Mouse (Mus musculus) gastrocnemius, adult 18-20 months (tissue): ENCODE results near the gene Shoc2. TPM values are rescaled to one million over a fixed set of nuclear protein-coding genes. Genes with fewer than 3 reads are reported as not detected.

ENCODE experiments used
- DNase-seq: peaks from one replicate; pipeline ENCODE4 v3.0.0; 2021; ENCODE audit warnings: low spot score
- total RNA-seq, 2 experiments: library from RNA; stranded (reverse); gene quantifications; 2 replicates each; pipeline ENCODE4 v1.2.3; 2021

Shoc2 gene
- total RNA-seq, 2 experiments from 2014 or later: 21.9 to 26.0 TPM

DNA sequence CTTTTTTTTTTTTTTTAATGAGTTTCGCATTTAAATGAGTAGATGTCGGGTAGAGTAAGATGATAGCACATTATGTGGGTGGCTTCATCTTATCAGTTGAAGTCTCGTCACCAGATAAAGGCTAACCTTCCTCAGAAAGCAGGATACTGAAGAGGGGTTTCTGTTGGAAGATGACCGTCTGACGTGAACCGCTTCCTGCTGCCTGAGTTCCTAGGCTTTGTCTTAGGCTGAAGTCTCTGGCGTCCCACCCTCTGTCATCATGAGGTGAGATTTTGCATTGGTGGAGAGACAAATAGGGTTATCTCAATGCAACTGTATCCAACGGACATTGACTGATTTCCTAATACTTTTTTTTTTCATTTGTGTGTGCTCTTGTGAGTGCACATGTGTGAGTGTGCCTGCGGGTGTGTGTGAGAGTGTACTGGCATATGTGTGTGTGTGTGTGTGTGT, 137.6 kb downstream of the Shoc2 start:
- no peak for DNase-seq

Other genes starting within 250 kb of the Shoc2 start
- 10 to 100 TPM; 16.4 to 16.5 TPM for gene Pdcd4, start 52.1 kb upstream of the Shoc2 start, total RNA-seq
- 10 to 100 TPM; 39.2 to 40.7 TPM for gene Bbip1, start 321 bp downstream of the Shoc2 start, total RNA-seq
- under 1 TPM; 0.26 to 0.43 TPM for gene Adra2a, start 99.8 kb downstream of the Shoc2 start, total RNA-seq